Mouse (Mus musculus) CH12.LX (cell line): ENCODE measurements around the gene Rassf8. TPM values are rescaled to one million over a fixed set of nuclear protein-coding genes. Genes with fewer than 3 reads are reported as not detected.

ENCODE experiments used
- DNase-seq: peaks from one replicate; pipeline ENCODE4 v3.0.0-alpha.2; 2013; ENCODE audit errors: extremely low read depth
- H3K27ac ChIP-seq: 2 replicates; pipeline ENCODE4 v1.5.1; 2012; ENCODE audit warnings: low read depth, mild to moderate bottlenecking, control low read depth, moderate library complexity; ENCODE audit not compliant: insufficient read depth
- H3K27me3 ChIP-seq: replicated peaks from 2 replicates; pipeline ENCODE3; 2012; ENCODE audit warnings: inconsistent platforms
- H3K36me3 ChIP-seq, 2 experiments: replicated peaks in 1 of 2; 2 replicates each; pipeline versions ENCODE3 to v1.6.1; 2012; ENCODE audit warnings: inconsistent platforms in 1 of 2, low read length in 1 of 2, mild to moderate bottlenecking in 1 of 2, mixed read lengths in 1 of 2, moderate library complexity in 1 of 2; ENCODE audit not compliant: control insufficient read depth in 1 of 2, insufficient read depth in 1 of 2
- H3K4me1 ChIP-seq, 2 experiments: 2 replicates each; pipeline ENCODE4 v1.6.1; 2012; ENCODE audit warnings: inconsistent platforms in 1 of 2, moderate library complexity in 1 of 2; ENCODE audit not compliant: insufficient read depth in 2 of 2, control insufficient read depth in 1 of 2
- H3K4me2 ChIP-seq: 2 replicates; pipeline ENCODE4 v1.6.1; 2012; ENCODE audit warnings: low read depth, mild to moderate bottlenecking, control low read depth; ENCODE audit not compliant: poor library complexity, insufficient read depth, severe bottlenecking
- H3K4me3 ChIP-seq, 3 experiments: fragments of 150-350 bp in 1 of 3; sonication (generic) in 1 of 3; replicated peaks in 1 of 3; 2 replicates each; pipeline versions ENCODE3 to v1.5.1; 2011 to 2012; ENCODE audit warnings: low read depth in 2 of 3, low read length in 2 of 3, mild to moderate bottlenecking in 2 of 3, moderate library complexity in 2 of 3, control low read depth in 1 of 3, improper control_type of control experiment in 1 of 3, inconsistent platforms in 1 of 3, mixed read lengths in 1 of 3; ENCODE audit not compliant: poor library complexity in 1 of 3
- H3K79me2 ChIP-seq: replicated peaks from 2 replicates; pipeline ENCODE4 v1.6.1; 2012; ENCODE audit warnings: mild to moderate bottlenecking, moderate library complexity; ENCODE audit not compliant: control insufficient read depth, poor library complexity, insufficient read depth, severe bottlenecking; ENCODE audit errors: extremely low read depth
- H3K9ac ChIP-seq: 2 replicates; pipeline ENCODE4 v1.6.1; 2012; ENCODE audit warnings: low read depth, mild to moderate bottlenecking, control low read depth, moderate library complexity; ENCODE audit not compliant: insufficient read depth
- H3K9me3 ChIP-seq: replicated peaks from 2 replicates; pipeline ENCODE3; 2012; ENCODE audit warnings: low read length, inconsistent platforms, mixed read lengths
- BHLHE40 ChIP-seq: IDR thresholded peaks from 2 replicates; pipeline ENCODE4 v1.6.1; 2011; ENCODE audit warnings: mild to moderate bottlenecking, low read depth, low read length, improper control_type of control experiment
- CHD1 ChIP-seq: IDR thresholded peaks from 2 replicates; pipeline ENCODE4 v1.6.1; 2012; ENCODE audit warnings: low read depth, low read length, improper control_type of control experiment, inconsistent platforms
- CTCF ChIP-seq, 2 experiments: IDR thresholded peaks in 1 of 2; conservative IDR thresholded peaks in 1 of 2; 2 replicates each; pipeline ENCODE4 v1.5.1; 2011 to 2012; ENCODE audit warnings: low read depth in 2 of 2, low read length in 2 of 2, improper control_type of control experiment in 1 of 2, inconsistent platforms in 1 of 2, mild to moderate bottlenecking in 1 of 2, moderate library complexity in 1 of 2
- E2F4 ChIP-seq: IDR thresholded peaks from 2 replicates; pipeline ENCODE4 v1.6.1; 2011; ENCODE audit warnings: low read depth, low read length, improper control_type of control experiment; ENCODE audit not compliant: insufficient replicate concordance
- GABPA ChIP-seq: IDR thresholded peaks from 2 replicates; pipeline ENCODE4 v1.6.1; 2012; ENCODE audit warnings: low read depth, low read length, improper control_type of control experiment, inconsistent platforms; ENCODE audit not compliant: insufficient replicate concordance
- HCFC1 ChIP-seq: IDR thresholded peaks from 2 replicates; pipeline ENCODE4 v1.6.1; 2012; ENCODE audit warnings: low read depth, mild to moderate bottlenecking, inconsistent platforms, low read length, improper control_type of control experiment
- IRF4 ChIP-seq: IDR thresholded peaks from 2 replicates; pipeline ENCODE4 v1.6.1; 2014; ENCODE audit warnings: low read depth, mild to moderate bottlenecking, inconsistent platforms, low read length, improper control_type of control experiment
- JUND ChIP-seq: conservative IDR thresholded peaks from 2 replicates; pipeline ENCODE4 v1.6.1; 2011; ENCODE audit warnings: low read depth, low read length, improper control_type of control experiment
- KAT2A ChIP-seq: IDR thresholded peaks from 2 replicates; pipeline ENCODE4 v1.6.1; 2012; ENCODE audit warnings: low read length, improper control_type of control experiment, inconsistent platforms; ENCODE audit not compliant: insufficient replicate concordance
- MAFK ChIP-seq: IDR thresholded peaks from 2 replicates; pipeline ENCODE4 v1.6.1; 2011; ENCODE audit warnings: low read length, improper control_type of control experiment; ENCODE audit not compliant: insufficient replicate concordance
- MAX ChIP-seq: IDR thresholded peaks from 2 replicates; pipeline ENCODE4 v1.6.1; 2011; ENCODE audit warnings: low read length, improper control_type of control experiment
- MAZ ChIP-seq: IDR thresholded peaks from 2 replicates; pipeline ENCODE4 v1.6.1; 2012; ENCODE audit warnings: low read depth, mild to moderate bottlenecking, inconsistent platforms, low read length, improper control_type of control experiment, moderate library complexity
- MEF2A ChIP-seq: IDR thresholded peaks from 2 replicates; pipeline ENCODE4 v1.6.1; 2014; ENCODE audit warnings: low read depth, mild to moderate bottlenecking, inconsistent platforms, low read length, improper control_type of control experiment, borderline replicate concordance
- MXI1 ChIP-seq: IDR thresholded peaks from 2 replicates; pipeline ENCODE4 v1.6.1; 2011; ENCODE audit warnings: mild to moderate bottlenecking, low read depth, low read length, improper control_type of control experiment
- PAX5 ChIP-seq: IDR thresholded peaks from 2 replicates; pipeline ENCODE4 v1.6.1; 2012; ENCODE audit warnings: low read length, inconsistent platforms, mixed read lengths
- POLR2A ChIP-seq: IDR thresholded peaks from 2 replicates; pipeline ENCODE4 v1.6.1; 2011; ENCODE audit warnings: low read depth, mild to moderate bottlenecking, improper control_type of control experiment, low read length
- RCOR1 ChIP-seq: conservative IDR thresholded peaks from 2 replicates; pipeline ENCODE4 v1.6.1; 2012; ENCODE audit warnings: low read depth, mild to moderate bottlenecking, inconsistent platforms, low read length, improper control_type of control experiment
- SIN3A ChIP-seq: IDR thresholded peaks from 2 replicates; pipeline ENCODE4 v1.6.1; 2012; ENCODE audit warnings: low read length, improper control_type of control experiment, inconsistent platforms
- SMC3 ChIP-seq: IDR thresholded peaks from 2 replicates; pipeline ENCODE4 v1.6.1; 2011; ENCODE audit warnings: low read depth, low read length, improper control_type of control experiment
- TCF12 ChIP-seq: IDR thresholded peaks from 2 replicates; pipeline ENCODE4 v1.6.1; 2014; ENCODE audit warnings: low read depth, mild to moderate bottlenecking, inconsistent platforms, low read length, improper control_type of control experiment
- UBTF ChIP-seq: IDR thresholded peaks from 2 replicates; pipeline ENCODE4 v1.6.1; 2012; ENCODE audit warnings: low read depth, mild to moderate bottlenecking, inconsistent platforms, low read length, improper control_type of control experiment, moderate library complexity
- USF1 ChIP-seq: IDR thresholded peaks from 2 replicates; pipeline ENCODE4 v1.6.1; 2014; ENCODE audit warnings: low read depth, mild to moderate bottlenecking, inconsistent platforms, low read length, improper control_type of control experiment
- ZC3H11A ChIP-seq: IDR thresholded peaks from 2 replicates; pipeline ENCODE4 v1.6.1; 2012; ENCODE audit warnings: low read depth, mild to moderate bottlenecking, inconsistent platforms, low read length, improper control_type of control experiment
- ZKSCAN1 ChIP-seq: IDR thresholded peaks from 2 replicates; pipeline ENCODE4 v1.6.1; 2012; ENCODE audit warnings: low read depth, inconsistent platforms, low read length, improper control_type of control experiment, borderline replicate concordance
- ZNF384 ChIP-seq: IDR thresholded peaks from 2 replicates; pipeline ENCODE4 v1.6.1; 2012; ENCODE audit warnings: low read depth, low read length, improper control_type of control experiment, inconsistent platforms
- dilution Hi-C: fragments of 300-500 bp; cut with MboI; formaldehyde crosslinking; loops from 2 replicates; pipeline ENCODE4 v1.14.3; 2020; ENCODE audit warnings: low sequenced_read_pairs; ENCODE audit not compliant: extremely low pct_unique_long_range_greater_than_20kb, extremely low pct_ligation_motif_present
- in situ Hi-C: fragments of 300-500 bp; cut with MboI; formaldehyde crosslinking; loops from 3 replicates; pipeline ENCODE4 v1.14.3; 2019; ENCODE audit warnings: low sequenced_read_pairs, low pct_ligation_motif_present, low pct_unique_long_range_greater_than_20kb, mixed read lengths
- polyA plus RNA-seq: library from polyadenylated mRNA; unstranded; fragments of >175 nt; gene quantifications from 2 replicates; pipeline ENCODE4 v1.2.1, GENCODE M21; 2012; ENCODE audit warnings: low read depth; ENCODE audit not compliant: insufficient read length
- total RNA-seq, 2 experiments: library from RNA; depleted of rRNA; stranded (reverse); fragments of 300-350 nt in 1 of 2; fragments of >200 nt in 1 of 2; gene quantifications; 2 replicates each; pipeline ENCODE4 v1.2.3; 2012 to 2014

Gene Rassf8
- total and polyA plus RNA-seq, 3 experiments = 0.34 to 0.59 (median 0.48) TPM

DNA sequence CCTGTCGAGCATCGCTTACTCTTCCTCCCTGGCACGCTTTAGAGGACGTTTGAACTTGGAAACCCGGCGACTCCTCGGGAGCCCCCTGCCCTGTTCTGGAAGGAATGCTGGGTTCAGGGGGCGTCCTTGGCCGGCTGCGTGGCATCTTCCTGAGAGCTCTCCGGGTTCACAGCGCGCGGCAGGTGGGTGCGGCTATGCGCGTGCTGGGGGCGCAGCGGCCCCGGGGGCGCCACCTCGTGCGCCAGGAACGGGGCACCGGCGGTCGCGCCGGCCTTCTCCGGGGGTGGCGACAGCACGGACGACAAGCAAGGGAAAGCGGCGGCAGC is 116.2 kb downstream of the Rassf8 start:
- TF ChIP-seq HCFC1 (no peak), GABPA (no peak), POLR2A (no peak), ZKSCAN1 (no peak), E2F4 (no peak), IRF4 (no peak), SMC3 (no peak), SIN3A (no peak), JUND (no peak), ZNF384 (no peak), CHD1 (no peak), MEF2A (no peak), BHLHE40 (peak; percentile 63), MAX (no peak), UBTF (peak; percentile 27; the same call in 1 of the 2 replicates), CTCF (conservative IDR thresholded peaks at IDR 0.05 in 1 of 2, IDR thresholded peaks at IDR 0.05 in 1 of 2; ENCODE audit: low read depth in 2 of 2, low read length in 2 of 2) (no peak), MXI1 (peak; percentile 25; the same call in 1 of the 2 replicates), KAT2A (no peak), TCF12 (peak; percentile 36; the same call in 1 of the 2 replicates), PAX5 (no peak), MAFK (no peak), ZC3H11A (no peak), MAZ (no peak), RCOR1 (no peak), USF1 (no peak)
- TF ChIP-seq, all 38 proteins: peak for 4
- in situ Hi-C loops = no loop called here
- dilution Hi-C loops = no loop called here

More for the DNA sequence above, 116.2 kb downstream of the Rassf8 start:
- Histone ChIP-seq H3K4me2 (peak overlapping the region; percentile 59; the same call in 1 of the 2 replicates), H3K4me3 (peak overlapping the region; percentile 75 to 92 (median 82)), H3K9me3 (no peaks in the 10 kb centered on the region), H3K9ac (peak overlapping the region; percentile 67), H3K4me1 (peaks cover 6 to 42% of the 10 kb centered on the region in 2 experiments; a peak in 3 of 4 replicates), H3K27ac (peak overlapping the region; percentile 88), H3K36me3 (peaks cover under 1 to 37% of the 10 kb centered on the region in 2 experiments), H3K27me3 (no peaks in the 10 kb centered on the region), H3K79me2 (peaks cover 52% of the 10 kb centered on the region)
- peak; percentile 28 for DNase-seq
